In the genomic region with DNA sequence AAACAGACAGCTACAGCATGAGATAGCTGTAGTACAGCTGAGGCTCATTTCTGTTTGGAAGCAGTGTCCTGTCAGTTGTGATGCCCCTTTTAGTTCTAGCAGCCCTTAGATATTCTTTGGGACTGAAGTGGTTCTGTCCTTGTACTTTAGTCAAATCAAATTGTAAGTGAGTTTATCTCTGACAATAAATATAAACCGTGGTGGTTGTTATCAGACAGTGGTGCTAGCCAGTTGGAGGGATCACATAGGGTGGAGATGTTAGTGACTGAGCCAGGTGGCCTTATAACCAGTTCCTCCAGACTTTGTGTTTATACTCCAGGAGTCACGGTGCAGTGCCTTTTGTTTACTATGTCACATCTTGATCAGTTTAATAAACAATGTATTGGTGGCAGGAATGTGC, we compare ENCODE assay signal across 23 mouse cellular contexts. TPM values are rescaled to one million over a fixed set of nuclear protein-coding genes. Genes with fewer than 3 reads are reported as not detected.
DNase-seq lines count a peak whose midpoint lies in the region; ATAC-seq lines count a peak whose summit lies in the region.
"Had no signal": no experiment of that assay in that cellular context is flagged by ENCODE, and none has a peak within 500 bp of the region (broad histone marks: within the 10 kb centered on the region; RNA-seq: fewer than 3 reads in every experiment).

No protein-coding gene starts in this region.

- 0 out of 2 replicates have a peak, but pooled peaks cover 3% of the 10 kb centered on the region for H3K9me3 ChIP-seq in heart, embryonic 13.5 days
- no peaks in the 10 kb centered on the region for H3K9me3 ChIP-seq in intestine, embryonic 15.5 days
- no peaks in the 10 kb centered on the region for H3K9me3 ChIP-seq in liver, embryonic 13.5 days (replicated peaks)
- H3K9me3 ChIP-seq: limb, embryonic 10.5 days; midbrain, embryonic 13.5 days had no signal

- H3K4me2 ChIP-seq in heart, embryonic 13.5 days, result peak overlapping the region; percentile 1
- H3K4me2 ChIP-seq in intestine, embryonic 15.5 days (replicated peaks), result no peak overlapping the region
- H3K4me2 ChIP-seq in liver, embryonic 13.5 days, result peak overlapping the region; percentile 49
- H3K4me2 ChIP-seq: forebrain, embryonic 13.5 days; midbrain, embryonic 13.5 days had no signal

- peaks cover 28% of the 10 kb centered on the region for H3K4me1 ChIP-seq in heart, embryonic 13.5 days
- 0 out of 2 replicates have a peak, but pooled peaks cover 4% of the 10 kb centered on the region for H3K4me1 ChIP-seq in intestine, embryonic 15.5 days (replicated peaks)
- peaks cover 94% of the 10 kb centered on the region for H3K4me1 ChIP-seq in liver, embryonic 13.5 days (replicated peaks)
- H3K4me1 ChIP-seq: limb, embryonic 10.5 days; midbrain, embryonic 13.5 days had no signal

- WGBS in heart, embryonic 13.5 days, result 61% methylated on average over 2 of the region's 2 CpGs
- 40% methylated on average over 2 of the region's 2 CpGs for WGBS in intestine, embryonic 15.5 days
- 23% methylated on average over 2 of the region's 2 CpGs for WGBS in liver, embryonic 13.5 days (ENCODE audit: insufficient replicate concordance)

- intact Hi-C loops in heart, postnatal 10 days (cut with DNase I), result no loop called here
- intact Hi-C loops in left cerebral cortex, postnatal 14 days (cut with DNase I), result no loop called here

- no peak overlapping the region for H3K4me3 ChIP-seq in heart, embryonic 13.5 days
- H3K4me3 ChIP-seq in intestine, embryonic 15.5 days (replicated peaks), result no peak overlapping the region
- peak overlapping the region; percentile 14; the same call in 1 of the 2 replicates for H3K4me3 ChIP-seq in liver, embryonic 13.5 days (replicated peaks)
- H3K4me3 ChIP-seq: forebrain, embryonic 13.5 days; gastrocnemius, adult 2 months; limb, embryonic 10.5 days; midbrain, embryonic 13.5 days had no signal

- no peak for ATAC-seq in heart, embryonic 13.5 days (ENCODE audit: extremely low read depth, insufficient number of reproducible peaks, low FRiP score, low TSS enrichment)
- ATAC-seq in intestine, embryonic 15.5 days, result peak; percentile 85
- peak; percentile 58 for ATAC-seq in liver, embryonic 13.5 days (ENCODE audit: low read depth)
- peak; percentile 72 for ATAC-seq in megakaryocyte-erythroid progenitor cell, adult 5-6 weeks (replicated peaks; ENCODE audit: low FRiP score, low TSS enrichment, poor library complexity, severe bottlenecking)
- ATAC-seq: forebrain, embryonic 13.5 days; hindbrain, embryonic 16.5 days; lung, postnatal 0 days; midbrain, embryonic 13.5 days had no signal

- H3K9ac ChIP-seq in heart, embryonic 13.5 days, result no peak overlapping the region
- no peak overlapping the region for H3K9ac ChIP-seq in intestine, embryonic 15.5 days
- H3K9ac ChIP-seq in liver, embryonic 13.5 days, result peak overlapping the region; percentile 65
- H3K9ac ChIP-seq: forebrain, embryonic 13.5 days; midbrain, embryonic 13.5 days had no signal

- H3K36me3 ChIP-seq in heart, embryonic 13.5 days, result 0 out of 2 replicates have a peak, but pooled peaks cover 10% of the 10 kb centered on the region
- H3K36me3 ChIP-seq in intestine, embryonic 15.5 days, result no peaks in the 10 kb centered on the region
- peaks cover 29% of the 10 kb centered on the region for H3K36me3 ChIP-seq in liver, embryonic 13.5 days

- no peaks in the 10 kb centered on the region for H3K27me3 ChIP-seq in heart, embryonic 13.5 days (replicated peaks)
- H3K27me3 ChIP-seq in intestine, embryonic 15.5 days (replicated peaks), result no peaks in the 10 kb centered on the region
- H3K27me3 ChIP-seq in liver, embryonic 13.5 days, result no peaks in the 10 kb centered on the region
- H3K27me3 ChIP-seq: forebrain, embryonic 13.5 days; midbrain, embryonic 13.5 days had no signal

- no peak overlapping the region; the same call in 1 of the 2 replicates for H3K27ac ChIP-seq in heart, embryonic 13.5 days (replicated peaks)
- no peak overlapping the region; the same call in 1 of the 2 replicates for H3K27ac ChIP-seq in intestine, embryonic 15.5 days
- peak overlapping the region; percentile 99 for H3K27ac ChIP-seq in liver, embryonic 13.5 days
- H3K27ac ChIP-seq: forebrain, embryonic 13.5 days; gastrocnemius, adult 2 months; kidney, postnatal 0 days; limb, embryonic 10.5 days; macrophage; midbrain, embryonic 13.5 days had no signal

- no peak for DNase-seq in heart, postnatal 10 days
- DNase-seq in liver, embryonic 13.5 days, result no peak
- no peak for DNase-seq in ovary, postnatal 10 days (ENCODE audit: low spot score)
- no peak for DNase-seq in B cell, adult 2 months
- DNase-seq in left cerebral cortex, postnatal 14 days (ENCODE audit: low spot score in 2 of 2), result no peak
- DNase-seq: adrenal gland, postnatal 36 days; cerebellum, adult 11-12 months; cerebellum, postnatal 14 days; gastrocnemius, adult 2 months; kidney, adult 11 months; retina, postnatal 1 day; thymus, adult 18-20 months; thymus, postnatal 4 days had no signal

RNA-seq across cellular contexts. Expression of a gene that starts 13.7 kb away (rescaled TPM):
- 2.8 and 3.3 TPM in 2 replicates for polyA plus RNA-seq in heart, embryonic 13.5 days (2015; fragmentation: Nextera tagmentation; extraction: Ambion mirVana)
- total RNA-seq in heart, postnatal 10 days (2021), result 10 to 100 TPM; 24.0 to 24.4 TPM
- polyA plus RNA-seq in intestine, embryonic 15.5 days (2015; fragmentation: Nextera tagmentation; extraction: Ambion mirVana), result 3.9 and 4.2 TPM in 2 replicates
- polyA plus RNA-seq in liver, embryonic 13.5 days (2015; fragmentation: Nextera tagmentation; extraction: Ambion mirVana), result 6.9 and 7.6 TPM in 2 replicates
- 53.9 and 71.9 TPM in 2 replicates for total RNA-seq in megakaryocyte-erythroid progenitor cell, adult 5-6 weeks (2014; fragmentation: Nextera tagmentation)
- total RNA-seq in megakaryocyte-erythroid progenitor cell, adult 5-6 weeks (2017), result 10.1 and 25.7 TPM in 2 replicates
- total RNA-seq in left cerebral cortex, postnatal 14 days (2021), result 100 to 1,000 TPM; 223 to 227 TPM

RNA-seq across cellular contexts. Expression of a gene that starts 29.4 kb away (rescaled TPM):
- 368 and 390 TPM in 2 replicates for polyA plus RNA-seq in heart, embryonic 13.5 days (2015; fragmentation: Nextera tagmentation; extraction: Ambion mirVana)
- 100 to 1,000 TPM; 729 to 779 TPM for total RNA-seq in heart, postnatal 10 days (2021)
- 589 and 659 TPM in 2 replicates for polyA plus RNA-seq in intestine, embryonic 15.5 days (2015; fragmentation: Nextera tagmentation; extraction: Ambion mirVana)
- 556 and 610 TPM in 2 replicates for polyA plus RNA-seq in liver, embryonic 13.5 days (2015; fragmentation: Nextera tagmentation; extraction: Ambion mirVana)
- 2,340 and 2,677 TPM in 2 replicates for total RNA-seq in megakaryocyte-erythroid progenitor cell, adult 5-6 weeks (2014; fragmentation: Nextera tagmentation)
- 1,622 and 1,735 TPM in 2 replicates for total RNA-seq in megakaryocyte-erythroid progenitor cell, adult 5-6 weeks (2017)
- 100 to 1,000 TPM; 391 to 441 TPM for total RNA-seq in left cerebral cortex, postnatal 14 days (2021)

RNA-seq across cellular contexts. Expression of a gene that starts 42.5 kb away (rescaled TPM):
- polyA plus RNA-seq in heart, embryonic 13.5 days (2015; fragmentation: Nextera tagmentation; extraction: Ambion mirVana), result 18.4 and 20.0 TPM in 2 replicates
- 100 to 1,000 TPM; 102 to 158 TPM for total RNA-seq in heart, postnatal 10 days (2021)
- polyA plus RNA-seq in intestine, embryonic 15.5 days (2015; fragmentation: Nextera tagmentation; extraction: Ambion mirVana), result 19.8 and 20.1 TPM in 2 replicates
- 12.5 TPM in 2 replicates for polyA plus RNA-seq in liver, embryonic 13.5 days (2015; fragmentation: Nextera tagmentation; extraction: Ambion mirVana)
- total RNA-seq in megakaryocyte-erythroid progenitor cell, adult 5-6 weeks (2014; fragmentation: Nextera tagmentation), result 38.2 and 44.4 TPM in 2 replicates
- total RNA-seq in megakaryocyte-erythroid progenitor cell, adult 5-6 weeks (2017), result 44.2 and 48.6 TPM in 2 replicates
- 10 to 100 TPM; 79.6 to 84.9 TPM for total RNA-seq in left cerebral cortex, postnatal 14 days (2021)
